Mouse (Mus musculus) forelimb bud, embryonic 11.5 days (tissue): ENCODE measurements at regions not wholly inside any gene's neighbourhood (a gene's known extent, or its start where the extent isn't known, plus 50 kb on each side); places are given as distances from the start of the nearest gene placed in this dataset.
"Not testable (repeated sequence)": the region's sequence is repeated elsewhere in the genome, so short reads cannot be mapped to it uniquely, and the experiment has no call there.

Experiments
- DNase-seq: peaks from one replicate; pipeline ENCODE4 v3.0.0-alpha.2; 2012; ENCODE audit warnings: low read depth, low spot score

- DNase-seq, result no peak
Observed at GRCm38 (mm10) chr5:132959901-132960300, 416.8 kb upstream of the Auts2 start.

DNA sequence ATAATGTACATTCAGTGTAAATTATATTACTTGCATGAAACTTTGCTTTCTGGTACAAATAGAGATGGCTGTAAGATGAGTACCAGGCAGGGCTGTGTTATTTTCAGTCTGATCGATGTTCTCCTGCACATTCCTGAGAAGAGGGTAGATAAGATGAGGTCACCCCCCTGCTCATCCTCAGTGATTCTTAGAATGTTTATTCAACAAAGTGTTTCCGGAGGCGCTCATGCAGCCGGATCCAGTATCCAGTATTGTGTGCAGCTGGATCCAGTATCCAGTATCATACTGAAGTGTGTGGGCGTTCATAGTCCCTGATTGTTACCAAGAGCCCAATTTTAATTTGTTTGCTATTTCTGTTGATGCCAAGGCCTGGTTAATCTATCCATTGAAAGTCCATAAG is 413.0 kb upstream of the Auts2 start:
- DNase-seq, result no peak

DNA sequence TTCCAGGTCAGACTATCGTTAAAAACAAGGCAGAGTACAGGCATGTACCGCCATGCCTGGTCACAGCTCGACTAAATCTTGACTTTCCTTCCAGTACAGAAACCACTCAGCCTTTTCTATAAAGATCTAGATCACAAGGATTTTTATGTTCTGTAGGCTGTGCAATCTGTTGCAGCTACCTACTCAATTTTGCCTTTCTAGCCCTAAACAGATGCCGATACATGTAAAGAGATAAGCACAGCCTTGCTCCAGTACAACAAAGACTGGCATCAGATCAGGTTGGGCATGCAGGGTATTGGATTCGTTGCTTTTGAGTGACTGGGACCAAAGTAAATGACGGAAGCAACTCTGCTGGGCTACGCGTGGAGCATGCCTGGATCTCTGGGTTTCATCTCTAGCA is 411.9 kb upstream of the Auts2 start:
- no peak for DNase-seq

DNA sequence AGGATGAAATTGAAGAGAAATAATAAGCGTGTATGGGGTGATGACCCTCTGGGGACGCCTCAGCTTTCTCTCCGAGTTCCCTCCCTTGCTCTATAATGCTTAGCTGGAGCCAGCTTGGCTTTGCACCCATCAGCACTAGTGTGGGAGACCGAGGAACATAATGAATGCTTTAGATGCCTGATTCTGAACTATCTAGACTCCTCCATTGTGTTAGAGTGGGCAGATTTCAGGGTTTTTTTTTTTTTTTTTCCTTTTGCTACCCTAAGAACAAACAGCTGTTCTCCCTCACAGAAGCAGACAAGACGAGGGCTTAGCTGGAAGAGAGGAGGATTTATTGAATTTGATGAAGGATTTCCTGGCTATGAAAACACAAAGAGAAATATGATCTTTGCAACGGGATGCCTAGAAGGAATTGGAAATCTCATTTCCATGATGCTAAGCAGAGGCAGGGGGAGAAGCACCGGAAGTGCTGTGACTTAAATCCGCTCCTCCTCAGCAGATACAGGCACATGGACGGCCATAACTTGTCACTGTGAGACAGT is 390.4 kb upstream of the Auts2 start:
- DNase-seq, result no peak

DNA sequence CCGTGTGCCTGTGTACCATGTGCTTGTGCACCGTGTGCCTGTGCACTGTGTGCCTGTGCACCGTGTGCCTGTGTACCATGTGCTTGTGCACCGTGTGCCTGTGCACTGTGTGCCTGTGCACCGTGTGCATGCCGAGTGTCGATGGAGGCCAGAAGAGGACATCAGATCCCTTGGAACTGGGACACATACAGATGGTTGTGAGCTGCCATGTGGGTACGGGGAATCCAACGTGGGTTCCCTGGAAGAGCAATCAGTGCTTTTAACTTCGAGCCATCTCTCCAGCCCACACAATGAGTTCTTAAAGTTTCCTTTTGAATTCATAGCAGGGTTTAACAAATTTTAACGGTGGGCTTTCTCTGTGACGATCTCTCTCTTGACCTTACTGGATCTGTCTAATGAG is 386.8 kb upstream of the Auts2 start:
- DNase-seq, result not testable (repeated sequence)

DNA sequence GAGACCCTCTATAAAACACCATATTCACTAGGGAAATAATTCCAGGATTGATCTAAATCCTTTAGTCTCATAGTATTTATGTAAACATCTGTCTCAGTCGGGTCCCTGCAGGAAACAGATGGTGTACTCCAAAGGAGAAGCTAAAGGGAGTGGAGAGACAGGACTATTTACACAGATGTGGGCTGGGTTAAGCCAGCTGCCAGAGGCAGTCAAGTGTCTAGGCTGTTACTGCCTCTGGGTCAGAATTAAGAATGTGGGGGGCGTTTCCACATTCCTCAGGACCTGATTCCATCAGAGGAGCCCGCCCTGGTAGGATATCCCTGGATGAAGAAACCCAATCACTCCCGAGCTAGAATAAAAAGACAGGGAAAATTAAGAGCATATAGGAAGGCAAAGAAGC is 380.2 kb upstream of the Auts2 start:
- DNase-seq, result peak; percentile 25

DNA sequence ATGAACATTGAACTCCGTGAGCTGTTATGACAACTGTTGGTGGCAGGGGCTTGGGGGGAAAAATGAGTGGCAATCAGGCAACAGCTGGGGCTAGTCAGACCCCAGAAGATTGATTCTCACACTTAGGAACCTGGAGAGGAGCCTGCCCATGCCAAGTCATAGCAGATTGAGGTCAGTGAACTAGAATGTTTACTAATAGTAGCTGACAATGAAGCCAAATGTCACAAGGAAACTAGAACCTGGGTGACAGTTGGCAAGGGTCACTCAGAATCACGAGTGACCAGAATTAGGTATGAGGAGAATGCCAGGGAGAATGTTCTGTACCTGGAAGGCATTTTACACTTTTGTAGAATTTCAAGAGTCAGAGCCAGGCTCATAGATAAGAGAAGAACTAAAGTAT is 365.9 kb upstream of the Auts2 start:
- no peak for DNase-seq

DNA sequence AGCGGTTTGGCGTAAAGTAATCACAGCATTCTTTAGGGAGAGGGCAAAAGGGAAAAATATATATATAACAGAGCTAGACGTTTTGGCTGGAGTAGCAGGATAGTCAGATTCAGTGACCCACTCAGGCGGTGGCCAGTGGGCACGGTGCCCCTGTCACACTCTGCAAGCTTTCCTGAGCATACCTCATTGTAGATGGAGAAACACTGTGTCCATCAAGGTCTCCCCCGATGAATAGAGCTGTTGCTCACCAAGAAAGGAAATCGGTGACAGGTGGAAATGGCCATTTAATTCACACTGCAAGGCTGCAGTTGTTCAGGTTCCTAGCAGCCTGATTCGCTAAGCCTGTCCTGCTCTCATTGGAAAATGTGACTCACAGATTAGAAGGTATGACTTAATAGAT is 365.1 kb upstream of the Auts2 start:
- DNase-seq, result peak; percentile 5

- DNase-seq, result no peak
Observed at GRCm38 (mm10) chr5:132892591-132892990, 349.4 kb upstream of the Auts2 start.

DNA sequence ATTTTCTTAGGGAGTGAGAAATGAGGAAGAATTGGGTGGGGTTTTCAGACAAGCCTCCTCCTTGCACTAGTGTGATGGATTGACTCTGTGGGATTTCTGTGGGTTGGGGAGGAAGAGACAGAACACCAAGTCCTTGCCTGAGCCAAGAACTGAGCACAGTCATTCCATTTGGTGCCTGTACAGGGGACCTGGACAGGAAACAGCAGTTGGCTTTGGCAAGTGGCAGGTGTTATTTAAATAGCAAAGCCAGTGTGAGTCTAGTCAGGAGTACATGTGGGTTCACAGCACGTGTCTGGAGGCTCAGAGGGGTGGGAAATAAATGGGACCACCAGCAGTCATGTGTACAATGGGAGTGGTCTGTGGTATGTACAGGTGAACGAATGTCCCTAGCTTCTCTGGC is 341.0 kb upstream of the Auts2 start:
- DNase-seq, result no peak

DNA sequence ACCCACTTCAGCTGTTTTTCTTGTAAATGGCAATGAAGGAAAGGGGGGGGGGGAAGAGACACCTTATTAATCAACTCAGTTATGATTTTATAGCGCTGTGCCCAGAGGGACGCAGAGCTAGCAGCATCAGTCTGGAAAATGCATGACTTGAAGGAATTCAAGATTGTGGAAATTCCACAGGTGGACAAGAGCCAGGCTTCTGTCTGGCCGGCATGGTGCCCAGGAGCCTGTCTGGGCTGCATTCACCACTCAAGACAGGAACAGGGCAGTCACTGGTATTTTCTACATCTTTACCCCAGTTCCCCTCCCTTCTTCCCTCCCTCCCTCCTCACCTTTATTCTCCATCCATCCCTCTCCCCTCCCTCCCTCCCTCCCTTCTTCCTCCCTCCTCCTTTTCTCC is 339.1 kb upstream of the Auts2 start:
- DNase-seq, result no peak

- DNase-seq, result no peak
Observed at GRCm38 (mm10) chr5:132881170-132881569, 338.0 kb upstream of the Auts2 start.

GRCm38 (mm10) chr5:132876336-132876840 is 333.2 kb upstream of the Auts2 start:
- no peak for DNase-seq

- DNase-seq, result no peak
Observed at GRCm38 (mm10) chr5:132858846-132859510, 315.8 kb upstream of the Auts2 start.

- DNase-seq, result peak; percentile 83
Observed at GRCm38 (mm10) chr5:132855619-132856510, 312.7 kb upstream of the Auts2 start.

DNA sequence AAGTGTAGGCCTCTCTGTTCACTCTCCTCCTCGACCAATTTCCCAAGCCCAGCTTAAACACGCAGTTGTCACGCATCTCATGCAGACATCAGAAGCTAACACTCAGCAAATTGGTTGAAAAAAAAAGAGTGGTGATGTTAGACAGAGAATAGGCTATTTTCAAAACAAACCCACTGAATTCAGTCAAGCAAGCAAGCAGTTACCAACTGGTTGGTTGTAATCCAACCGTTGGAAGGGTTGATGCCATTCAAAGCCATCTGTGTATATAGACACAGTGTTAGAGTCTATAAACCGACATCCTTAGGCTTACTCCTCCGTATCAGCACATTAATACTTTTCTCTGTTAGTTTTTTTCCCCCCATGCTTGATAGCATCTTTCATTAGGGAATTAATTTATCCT is 307.6 kb upstream of the Auts2 start:
- DNase-seq, result no peak

- DNase-seq, result no peak
Observed at GRCm38 (mm10) chr5:132848086-132848485, 304.9 kb upstream of the Auts2 start.

GRCm38 (mm10) chr5:132843284-132843683 is 300.1 kb upstream of the Auts2 start:
- no peak for DNase-seq

GRCm38 (mm10) chr5:132841794-132842193 is 298.6 kb upstream of the Auts2 start:
- DNase-seq, result no peak

- DNase-seq, result no peak
Observed at GRCm38 (mm10) chr5:132837420-132837819, 294.3 kb upstream of the Auts2 start.

DNA sequence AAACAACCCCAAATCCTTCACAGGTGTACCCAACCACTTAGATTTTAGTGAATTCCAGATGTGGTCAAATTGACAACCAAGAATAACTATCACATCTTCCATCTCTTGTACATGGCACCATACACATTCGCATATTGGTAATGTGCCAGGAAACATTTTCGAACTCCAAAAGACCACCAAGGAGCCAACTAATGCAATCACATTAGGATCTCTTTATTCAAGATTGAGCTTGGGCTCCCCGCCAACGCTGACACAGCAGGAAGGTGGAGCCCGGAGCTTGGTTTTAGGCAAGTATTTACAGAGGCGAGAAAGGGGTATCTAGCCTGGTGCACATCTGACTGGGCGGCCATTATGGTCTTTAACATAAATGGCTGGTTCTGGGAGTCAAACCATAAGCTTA is 285.8 kb upstream of the Auts2 start:
- no peak for DNase-seq

DNA sequence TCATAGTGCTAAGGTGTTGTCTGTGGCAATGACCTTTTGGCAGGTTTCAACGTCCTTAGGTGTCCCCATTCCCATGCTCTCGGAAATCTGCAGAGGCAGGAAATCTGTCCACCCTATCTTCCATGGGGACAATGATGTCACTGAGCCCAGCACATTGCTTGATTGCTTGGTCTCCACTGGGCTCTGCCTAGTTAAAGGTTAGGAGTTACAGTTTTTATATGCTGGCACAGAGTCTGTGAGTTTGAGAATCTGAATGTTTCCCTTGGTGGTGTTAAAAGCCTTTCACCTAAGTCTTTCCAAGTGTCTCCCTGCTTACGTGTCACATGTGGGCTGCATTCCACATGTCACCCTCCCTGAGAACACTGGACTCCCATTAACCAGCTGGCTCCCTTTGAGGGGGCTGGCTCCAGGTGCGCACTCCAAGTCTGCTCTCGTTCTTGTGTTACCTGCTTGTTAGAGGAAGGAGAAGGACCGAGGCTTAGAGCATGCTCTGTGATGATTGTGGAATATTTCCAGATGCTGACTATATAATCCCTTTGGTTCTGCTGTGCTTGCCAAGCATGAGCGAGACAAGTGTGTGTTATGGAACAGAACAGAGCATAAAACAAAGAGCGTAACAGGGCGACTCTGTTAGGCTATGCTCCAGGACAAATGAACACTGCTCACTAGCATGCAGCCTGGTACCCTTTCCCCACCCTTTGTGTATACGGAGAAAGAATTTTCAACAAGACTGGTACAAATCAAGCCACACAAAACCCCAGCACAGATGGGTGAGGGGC is 284.6 kb upstream of the Auts2 start:
- no peak for DNase-seq
